Mouse (Mus musculus): ENCODE measurements around the gene Cyp2t4. TPM values are rescaled to one million over a fixed set of nuclear protein-coding genes. Genes with fewer than 3 reads are reported as not detected.

Cyp2t4 gene
- polyA plus RNA-seq, 1 experiment: 0.05 TPM

DNA sequence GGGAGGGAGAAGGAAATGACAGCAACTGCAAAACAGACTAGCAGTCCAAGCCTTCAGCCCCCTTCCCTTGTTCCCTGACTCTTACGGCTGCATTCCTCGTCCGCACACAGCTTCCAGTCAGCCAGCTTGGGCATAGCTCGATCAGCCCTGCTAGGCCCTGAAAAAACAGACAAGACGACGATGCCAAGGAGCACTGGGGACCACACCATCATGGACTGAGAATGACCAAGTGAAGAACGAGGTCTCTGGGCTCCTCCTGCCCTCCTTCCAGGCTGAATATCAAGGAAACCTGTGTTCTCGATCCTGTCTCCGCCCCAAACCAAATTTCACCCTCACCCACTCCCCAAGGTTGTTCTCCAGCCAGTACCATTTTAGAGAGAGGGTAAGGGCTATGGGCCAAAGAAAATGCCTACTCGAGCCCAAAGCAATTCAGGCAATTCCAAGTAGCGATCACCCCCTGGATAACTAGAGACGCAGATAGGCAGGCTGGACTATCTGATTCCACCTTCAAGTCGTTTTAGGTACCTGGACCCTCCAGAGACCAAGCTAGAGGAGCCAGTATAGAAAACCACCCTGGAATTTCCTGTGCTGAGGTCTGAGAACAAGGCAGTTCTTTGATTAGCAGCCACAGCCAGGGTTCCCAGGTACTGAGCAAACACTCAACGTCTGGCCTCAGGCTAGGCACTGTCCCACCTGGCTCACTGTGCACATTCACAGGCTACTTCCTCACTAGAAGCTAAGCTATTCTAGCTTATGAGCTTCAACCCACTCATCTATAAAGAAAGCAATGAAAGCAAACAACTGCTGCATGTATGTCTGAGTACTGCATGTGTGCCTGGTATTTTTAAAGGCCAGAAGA, 27.6 kb downstream of the Cyp2t4 start, which contains the start of the genes Gm21983 and Mia:
TSS of gene Gm21983 (minus strand) at position 250 of the 859 bp plus-strand sequence.
TSS of gene Mia (minus strand) at position 321 of the 859 bp plus-strand sequence.
- DNase-seq (ENCODE audit: low read depth): no peak

GRCm38 (mm10) chr7:27182498-27182897, 29.0 kb downstream of the Cyp2t4 start:
- no peak for DNase-seq (ENCODE audit: low read depth)

DNA sequence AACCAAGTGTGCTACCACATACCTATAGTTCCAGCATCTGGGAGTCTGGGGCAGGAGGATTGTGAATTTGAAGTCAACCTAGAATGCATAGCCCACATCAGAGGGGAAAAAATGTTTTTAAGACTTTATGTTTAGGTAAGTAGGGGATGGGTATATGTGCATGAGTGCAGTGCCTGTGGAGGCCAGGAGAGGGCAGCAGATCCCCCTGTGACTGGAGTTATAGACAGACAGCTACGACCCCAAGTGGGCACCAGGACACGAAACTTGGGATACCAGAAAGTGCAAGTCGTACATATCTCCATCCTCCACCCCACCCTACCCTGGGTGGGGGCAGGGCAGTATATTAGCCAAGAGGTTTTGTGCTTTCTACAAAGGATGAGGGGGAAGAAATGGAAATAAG, 31.4 kb downstream of the Cyp2t4 start:
- DNase-seq (ENCODE audit: low read depth): no peak

- DNase-seq (ENCODE audit: low read depth): no peak
Observed at GRCm38 (mm10) chr7:27185986-27186385, 32.5 kb downstream of the Cyp2t4 start.

DNA sequence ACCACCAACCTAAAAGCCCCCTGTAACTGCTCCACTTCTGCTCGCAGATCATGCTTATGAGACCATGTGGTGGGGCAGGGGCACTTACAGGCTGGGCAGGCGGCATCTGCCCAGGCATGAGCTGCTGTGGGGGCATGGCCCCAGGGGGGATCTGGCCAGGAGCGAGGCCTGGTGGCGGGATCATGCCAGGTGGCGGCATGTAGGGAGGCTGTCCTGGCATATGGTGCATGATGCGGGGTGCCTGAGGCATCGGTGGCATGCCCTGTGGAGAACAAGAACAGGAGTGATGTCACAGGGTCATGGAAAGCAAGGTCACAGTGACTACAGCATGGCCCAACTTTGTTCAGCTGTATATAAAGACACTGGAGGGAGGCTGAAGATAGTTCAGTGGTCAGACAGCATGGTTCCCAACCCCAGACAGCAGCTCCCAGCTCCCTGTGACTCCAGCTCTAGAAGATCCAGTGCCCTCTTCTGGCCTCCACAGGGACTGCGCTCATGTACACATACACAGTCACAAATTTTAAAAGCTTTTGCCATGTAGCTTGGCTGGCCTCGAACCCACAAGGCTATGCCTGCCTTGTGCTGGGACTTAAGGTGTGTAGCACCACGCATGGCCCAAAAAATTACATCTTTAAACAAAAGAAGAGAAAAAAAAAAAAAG, 35.9 kb downstream of the Cyp2t4 start:
- DNase-seq (ENCODE audit: low read depth): no peak

DNA sequence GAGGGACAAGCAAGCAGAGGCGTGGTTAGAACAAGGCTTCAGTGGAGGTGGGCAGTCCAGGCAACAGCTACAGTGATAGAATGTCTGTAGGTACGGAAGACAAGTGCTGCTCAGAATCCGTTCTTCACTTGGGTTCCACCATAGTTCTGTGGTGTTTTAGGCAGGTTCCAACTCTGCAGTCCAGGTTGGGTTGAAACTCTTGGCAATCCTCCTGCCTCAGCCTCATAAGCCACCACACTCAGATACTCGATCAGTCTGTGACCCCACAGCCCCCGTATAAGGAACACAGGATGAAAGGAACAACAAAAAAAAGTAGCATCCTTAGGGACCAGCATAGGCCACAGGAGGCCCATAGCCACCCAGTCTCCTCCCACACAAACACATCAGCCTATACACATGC, 38.9 kb downstream of the Cyp2t4 start:
- DNase-seq (ENCODE audit: low read depth): no peak

DNA sequence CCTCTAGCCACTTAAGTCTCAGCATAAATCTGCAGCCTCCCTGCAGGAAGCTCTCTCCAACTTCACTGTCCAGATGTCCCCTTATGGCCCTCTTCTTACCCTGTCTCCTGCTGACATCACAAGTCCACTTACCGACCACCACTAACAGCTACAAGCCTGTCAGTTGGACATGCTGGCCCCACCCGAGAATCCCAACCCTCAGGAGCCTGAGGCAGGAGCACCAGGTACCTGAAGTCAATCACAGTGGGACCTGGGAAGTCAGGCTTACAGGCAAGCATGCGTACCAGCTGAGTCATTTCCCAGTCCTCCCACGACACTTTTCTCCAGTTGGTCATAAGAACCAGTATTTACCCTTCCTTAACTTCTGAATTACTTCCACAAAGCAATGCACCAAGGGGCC, 40.2 kb downstream of the Cyp2t4 start:
- DNase-seq (ENCODE audit: low read depth): no peak

- peak; percentile 99 for DNase-seq (ENCODE audit: low read depth)
Observed at GRCm38 (mm10) chr7:27195681-27196611, 42.4 kb downstream of the Cyp2t4 start, which contains the start of the genes BC024978 and Snrpa. BC024978 (plus strand) TSS chr7:27195781. Snrpa (minus strand) TSS chr7:27196271.

GRCm38 (mm10) chr7:27197136-27197535, 43.6 kb downstream of the Cyp2t4 start:
- no peak for DNase-seq (ENCODE audit: low read depth)

- DNase-seq (ENCODE audit: low read depth): no peak
Observed at GRCm38 (mm10) chr7:27197634-27198033, 44.1 kb downstream of the Cyp2t4 start.

- no peak for DNase-seq (ENCODE audit: low read depth)
Observed at GRCm38 (mm10) chr7:27198355-27198754, 44.8 kb downstream of the Cyp2t4 start.

DNA sequence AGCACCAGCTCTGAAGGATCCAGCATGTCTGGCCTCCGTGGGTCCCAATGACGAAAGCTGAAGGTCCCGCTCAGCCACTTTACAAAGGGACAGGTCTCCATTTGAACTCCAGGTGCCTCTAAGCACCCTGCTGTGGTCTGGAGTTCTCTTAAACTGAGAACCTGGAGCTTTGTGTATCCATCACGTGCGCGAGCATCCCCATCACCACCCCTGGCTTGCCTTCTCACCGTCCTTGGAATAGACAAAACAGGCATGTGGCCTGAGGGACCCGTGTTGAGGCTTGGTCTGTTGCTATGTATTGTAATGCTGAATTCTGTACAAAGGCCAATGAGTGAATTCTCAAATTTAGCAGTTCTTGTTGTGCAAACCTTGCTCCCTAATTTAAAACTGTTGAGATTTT, 45.3 kb downstream of the Cyp2t4 start:
- DNase-seq (ENCODE audit: low read depth): no peak

- no peak for DNase-seq (ENCODE audit: low read depth)
Observed at GRCm38 (mm10) chr7:27203730-27204449, 50.4 kb downstream of the Cyp2t4 start.

Other genes starting within 250 kb of the Cyp2t4 start
- 0.10 TPM in 1 of 2 replicates, not detected in the other for gene Cyp2a22, start 214.3 kb upstream of the Cyp2t4 start, polyA plus RNA-seq (2012; rRNA removed)
- 0.58 TPM in 1 of 2 replicates, not detected in the other for gene Cyp2a12, start 124.6 kb upstream of the Cyp2t4 start, polyA plus RNA-seq (2012; rRNA removed)
- 2.7 and 14.4 TPM in 2 replicates for gene Cyp2f2, start 33.8 kb upstream of the Cyp2t4 start, polyA plus RNA-seq (2012; rRNA removed)
- 98.6 and 102 TPM in 2 replicates for gene Egln2, start 13.1 kb downstream of the Cyp2t4 start, polyA plus RNA-seq (2012; rRNA removed)
- gene Rab4b, start 25.2 kb downstream of the Cyp2t4 start, polyA plus RNA-seq (2012; rRNA removed): 87.7 and 96.0 TPM in 2 replicates
- 0.34 TPM in 1 of 2 replicates, not detected in the other for gene Gm21983, start 27.4 kb downstream of the Cyp2t4 start, polyA plus RNA-seq (2012; rRNA removed)
- 89.2 and 122 TPM in 2 replicates for gene Mia, start 27.4 kb downstream of the Cyp2t4 start, polyA plus RNA-seq (2012; rRNA removed)
- 15.6 and 18.2 TPM in 2 replicates for gene BC024978, start 42.1 kb downstream of the Cyp2t4 start, polyA plus RNA-seq (2012; rRNA removed)
- 141 and 161 TPM in 2 replicates for gene Snrpa, start 42.6 kb downstream of the Cyp2t4 start, polyA plus RNA-seq (2012; rRNA removed)
- gene Itpkc, start 74.9 kb downstream of the Cyp2t4 start, polyA plus RNA-seq (2012; rRNA removed): 8.4 and 10.3 TPM in 2 replicates
- gene Coq8b, start 79.3 kb downstream of the Cyp2t4 start, polyA plus RNA-seq (2012; rRNA removed): 51.5 and 55.4 TPM in 2 replicates
- 20.4 and 22.4 TPM in 2 replicates for gene Numbl, start 104.7 kb downstream of the Cyp2t4 start, polyA plus RNA-seq (2012; rRNA removed)
- 199 and 260 TPM in 2 replicates for gene Ltbp4, start 184.0 kb downstream of the Cyp2t4 start, polyA plus RNA-seq (2012; rRNA removed)
- gene Shkbp1, start 202.3 kb downstream of the Cyp2t4 start, polyA plus RNA-seq (2012; rRNA removed): 50.8 and 57.4 TPM in 2 replicates
- 0.33 TPM in 1 of 2 replicates, not detected in the other for gene Gm20479, start 203.7 kb downstream of the Cyp2t4 start, polyA plus RNA-seq (2012; rRNA removed)

All from gonadal fat pad, adult 2 months (tissue).